8 mouse cellular contexts compared by ENCODE assay signal in the genomic region with DNA sequence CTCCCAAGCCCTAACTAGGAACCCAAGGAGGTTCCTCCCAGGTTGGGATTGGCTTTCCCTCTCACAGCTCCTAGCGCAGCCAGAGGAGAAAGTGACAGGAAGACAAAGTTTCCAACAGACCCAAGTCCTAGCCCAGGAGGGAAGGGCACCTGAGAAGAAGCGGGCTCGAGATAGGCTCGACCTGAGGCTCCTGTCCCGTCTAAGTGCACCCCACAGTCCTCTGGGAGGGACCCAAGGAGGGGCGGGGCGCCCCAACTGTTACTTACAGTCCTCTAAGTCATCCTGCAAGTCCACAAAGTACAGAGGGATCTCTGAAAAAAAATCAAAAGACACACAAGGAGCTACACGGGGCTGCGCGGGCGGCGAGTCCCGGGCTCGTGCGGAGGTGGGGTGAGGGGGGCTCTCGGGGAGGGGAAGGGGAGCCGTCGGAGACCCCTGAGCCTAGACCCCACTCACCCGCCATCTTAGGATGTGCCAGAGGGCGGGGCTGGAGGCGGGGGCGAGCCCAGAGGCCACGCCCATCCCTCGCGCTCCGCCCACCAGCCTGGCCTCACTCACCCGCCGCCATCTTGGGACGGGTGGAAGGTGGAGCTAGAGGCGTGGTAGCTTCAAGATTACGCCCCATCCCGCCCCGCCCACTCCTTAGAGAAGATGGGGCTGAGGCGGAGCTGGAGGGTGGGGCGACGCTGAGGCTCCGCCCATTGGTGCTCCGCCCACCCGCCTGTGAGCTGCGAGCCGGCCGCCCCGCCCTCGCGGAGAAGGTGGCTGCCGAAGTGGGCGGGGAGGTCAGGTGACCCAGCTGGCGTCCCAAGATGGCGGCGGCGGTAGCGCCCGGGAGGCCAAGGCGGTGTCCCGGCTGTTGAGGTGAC. TPM values are rescaled to one million over a fixed set of nuclear protein-coding genes. Genes with fewer than 3 reads are reported as not detected.
DNase-seq lines count a peak whose midpoint lies in the region; ATAC-seq and TF ChIP-seq lines count a peak whose summit lies in the region.

A gene (plus strand): TSS at position 704 of the 869 bp plus-strand sequence.

- CTCF ChIA-PET in Patski (lab: Charles Lee), result no interaction called here

- WGBS in hindbrain, embryonic 13.5 days, result under 1% methylated on average over 46 of the region's 55 CpGs

- DNase-seq in Patski (ENCODE audit: low read depth, low spot score), result peak; percentile 83
- peak; percentile 98 to 99 for DNase-seq in cerebellum, postnatal 14 days
- DNase-seq in frontal cortex, postnatal 14 days (ENCODE audit: low spot score in 2 of 2), result peak; percentile 94 to 96
- peak; percentile 84 to 89 for DNase-seq in layer of hippocampus, postnatal 25 days (ENCODE audit: extremely low spot score in 1 of 2, low spot score in 1 of 2)
- DNase-seq in lung, postnatal 25 days (ENCODE audit: low spot score), result peak; percentile 97
- DNase-seq in retina, embryonic 14.5 days (ENCODE audit: low spot score), result peak; percentile 100
- peak; percentile 99 for DNase-seq in thymus, postnatal 4 days

- peak within 1 kb of the TSS; percentile 90 for H3K4me2 ChIP-seq in hindbrain, embryonic 13.5 days

- H3K4me1 ChIP-seq in hindbrain, embryonic 13.5 days (replicated peaks), result peaks cover 42% of the 10 kb centered on the region

- ATAC-seq in Patski, result peak; percentile 89
- peak; percentile 96 for ATAC-seq in hindbrain, embryonic 13.5 days (ENCODE audit: low FRiP score)

- H3K4me3 ChIP-seq in hindbrain, embryonic 13.5 days, result peak within 1 kb of the TSS; percentile 92

- H3K9ac ChIP-seq in hindbrain, embryonic 13.5 days, result peak within 1 kb of the TSS; percentile 88

- H3K9me3 ChIP-seq in hindbrain, embryonic 13.5 days, result no peaks in the 10 kb centered on the region

- TF ChIP-seq CTCF in Patski (IDR thresholded peaks at IDR 0.05), result no peak

- peaks cover 23% of the 10 kb centered on the region for H3K36me3 ChIP-seq in hindbrain, embryonic 13.5 days

- peak within 1 kb of the TSS; percentile 66 for H3K27ac ChIP-seq in hindbrain, embryonic 13.5 days

- POLR2A ChIA-PET in Patski (lab: Charles Lee), result interaction anchor here (1.0 kb wide), 1 partner anchor 12 kb away, joined by 3 read pairs; no protein-coding TSS in a partner anchor

- in situ Hi-C loops in Patski (cut with MboI; ENCODE audit: low pct_unique_long_range_greater_than_20kb), result no loop called here

- no peaks in the 10 kb centered on the region for H3K27me3 ChIP-seq in Patski
- no peaks in the 10 kb centered on the region for H3K27me3 ChIP-seq in hindbrain, embryonic 13.5 days

RNA-seq across cellular contexts. Expression of the gene that starts here (rescaled TPM):
- polyA plus RNA-seq in Patski (2021), result 38.3 TPM
- 34.7 and 36.8 TPM in 2 replicates for polyA plus RNA-seq in hindbrain, embryonic 13.5 days (2015; fragmentation: Nextera tagmentation; extraction: Ambion mirVana)
- 10 to 100 TPM; 25.9 to 26.4 TPM for total RNA-seq in layer of hippocampus, postnatal 25 days (2021)

Comparison
In these comparisons a context has a peak if more than half of its experiments do, and no peak if none do; other contexts are left out.
1. Peak in every context shown above with its lines: DNase-seq, ATAC-seq, H3K4me3 ChIP-seq and H3K27ac ChIP-seq.